Mouse (Mus musculus) retina, adult 2 months (tissue): ENCODE measurements at regions not wholly inside any gene's neighbourhood (a gene's known extent, or its start where the extent isn't known, plus 50 kb on each side); places are given as distances from the start of the nearest gene placed in this dataset.

ENCODE experiments used
- DNase-seq: peaks from one replicate; pipeline ENCODE4 v3.0.0-alpha.2; 2012; ENCODE audit warnings: low read depth, low spot score

GRCm38 (mm10) chr13:6178362-6179070 is 317.2 kb downstream of the Klf6 start:
- DNase-seq: no peak

GRCm38 (mm10) chr13:6189133-6189532 is 327.9 kb downstream of the Klf6 start:
- DNase-seq: no peak

- DNase-seq: no peak
These were observed 328.3 kb downstream of the Klf6 start for GRCm38 (mm10) chr13:6189566-6189965.

GRCm38 (mm10) chr13:6191186-6191914 is 330.1 kb downstream of the Klf6 start:
- no peak for DNase-seq

GRCm38 (mm10) chr13:6191915-6192295 is 330.6 kb downstream of the Klf6 start:
- no peak for DNase-seq

- DNase-seq: no peak
These were observed 335.4 kb downstream of the Klf6 start for GRCm38 (mm10) chr13:6196690-6197089.

GRCm38 (mm10) chr13:6199107-6199506 is 337.8 kb downstream of the Klf6 start:
- no peak for DNase-seq

- no peak for DNase-seq
These were observed 340.2 kb downstream of the Klf6 start for GRCm38 (mm10) chr13:6201516-6201915.

- DNase-seq: no peak
These were observed 343.1 kb upstream of the Pitrm1 start for GRCm38 (mm10) chr13:6204801-6205200.

- no peak for DNase-seq
These were observed 335.4 kb upstream of the Pitrm1 start for GRCm38 (mm10) chr13:6212550-6212949.

GRCm38 (mm10) chr13:6214189-6214588 is 333.8 kb upstream of the Pitrm1 start:
- DNase-seq: no peak

- no peak for DNase-seq
These were observed 321.8 kb upstream of the Pitrm1 start for GRCm38 (mm10) chr13:6226087-6226643.

- DNase-seq: no peak
These were observed 319.7 kb upstream of the Pitrm1 start for GRCm38 (mm10) chr13:6228278-6228677.

GRCm38 (mm10) chr13:6235394-6235793 is 312.6 kb upstream of the Pitrm1 start:
- no peak for DNase-seq

GRCm38 (mm10) chr13:6236503-6236902 is 311.4 kb upstream of the Pitrm1 start:
- no peak for DNase-seq

- DNase-seq: no peak
These were observed 310.7 kb upstream of the Pitrm1 start for GRCm38 (mm10) chr13:6237201-6237600.

GRCm38 (mm10) chr13:6240855-6241254 is 307.1 kb upstream of the Pitrm1 start:
- no peak for DNase-seq

GRCm38 (mm10) chr13:6241472-6242123 is 306.4 kb upstream of the Pitrm1 start:
- DNase-seq: no peak

- no peak for DNase-seq
These were observed 297.8 kb upstream of the Pitrm1 start for GRCm38 (mm10) chr13:6250106-6250505.

GRCm38 (mm10) chr13:6251025-6251862 is 296.7 kb upstream of the Pitrm1 start:
- no peak for DNase-seq

GRCm38 (mm10) chr13:6252100-6252499 is 295.8 kb upstream of the Pitrm1 start:
- no peak for DNase-seq
